Comparison of ENCODE assay signal across 15 mouse cellular contexts in genomic region chr8:10994390-10994954, GRCm38 (mm10). TPM values are rescaled to one million over a fixed set of nuclear protein-coding genes. Genes with fewer than 3 reads are reported as not detected.
A peak's percentile ranks its signal among the peaks of the same experiment; 100 is the strongest.
DNase-seq lines count a peak whose midpoint lies in the region; ATAC-seq and TF ChIP-seq lines count a peak whose summit lies in the region.
"Had no signal": no experiment of that assay in that cellular context is flagged by ENCODE, and none has a peak within 500 bp of the region (broad histone marks: within the 10 kb centered on the region; RNA-seq: fewer than 3 reads in every experiment).

No protein-coding gene starts in this region.

- ATAC-seq in liver, embryonic 11.5 days (replicated peaks; ENCODE audit: low FRiP score) = no peak
- ATAC-seq in embryonic facial prominence, embryonic 14.5 days (ENCODE audit: low read depth) = no peak
- no peak for ATAC-seq in midbrain, embryonic 14.5 days (ENCODE audit: low FRiP score, low TSS enrichment)
- ATAC-seq: forebrain, embryonic 15.5 days had no signal

- no peak overlapping the region for H3K4me3 ChIP-seq in liver, embryonic 11.5 days (ENCODE audit: low read depth, low read length)
- H3K4me3 ChIP-seq in E14TG2a.4 (replicated peaks; ENCODE audit: low read length) (0 out of 2 replicates have a peak overlapping the region, but pooled peaks have one; percentile 13), myocyte (peak overlapping the region; percentile 1)
- no peak overlapping the region for H3K4me3 ChIP-seq in embryonic facial prominence, embryonic 14.5 days (ENCODE audit: low read depth, low read length)
- no peak overlapping the region for H3K4me3 ChIP-seq in midbrain, embryonic 14.5 days (replicated peaks; ENCODE audit: low read depth, low read length)
- H3K4me3 ChIP-seq: forebrain, embryonic 15.5 days; hindbrain, embryonic 10.5 days; neural tube, embryonic 13.5 days had no signal

- H3ac ChIP-seq in myocyte (ENCODE audit: control insufficient read depth, insufficient read length) = no peak overlapping the region

- H3K36me3 ChIP-seq in liver, embryonic 11.5 days (ENCODE audit: control insufficient read depth, insufficient read depth, low read length) = peaks cover 23% of the 10 kb centered on the region
- H3K36me3 ChIP-seq in E14TG2a.4 (ENCODE audit: insufficient read depth, low read length) = peaks cover 10% of the 10 kb centered on the region; the same call in 1 of the 2 replicates
- H3K36me3 ChIP-seq in embryonic facial prominence, embryonic 14.5 days (ENCODE audit: control insufficient read depth, insufficient read depth, low read length) = peaks cover 6% of the 10 kb centered on the region; the same call in 1 of the 2 replicates
- no peaks in the 10 kb centered on the region for H3K36me3 ChIP-seq in myocyte (ENCODE audit: control insufficient read depth, insufficient read depth)
- H3K36me3 ChIP-seq in midbrain, embryonic 14.5 days (ENCODE audit: control insufficient read depth, insufficient read depth, low read length) = no peaks in the 10 kb centered on the region

- H3K27me3 ChIP-seq in liver, embryonic 11.5 days (replicated peaks; ENCODE audit: control insufficient read depth, insufficient read depth, low read length) = no peaks in the 10 kb centered on the region
- H3K27me3 ChIP-seq in E14TG2a.4 (ENCODE audit: insufficient read depth, low read length) (no peaks in the 10 kb centered on the region), myocyte (ENCODE audit: control insufficient read depth, insufficient read depth, insufficient read length) (no peaks in the 10 kb centered on the region)
- no peaks in the 10 kb centered on the region for H3K27me3 ChIP-seq in embryonic facial prominence, embryonic 14.5 days (replicated peaks; ENCODE audit: control insufficient read depth, insufficient read depth, low read length)
- H3K27me3 ChIP-seq in midbrain, embryonic 14.5 days (ENCODE audit: control insufficient read depth, insufficient read depth, low read length) = no peaks in the 10 kb centered on the region
- H3K27me3 ChIP-seq: forebrain, embryonic 15.5 days; neural tube, embryonic 13.5 days had no signal

- no peak overlapping the region for H3K27ac ChIP-seq in liver, embryonic 11.5 days (ENCODE audit: low read depth, low read length)
- no peak overlapping the region for H3K27ac ChIP-seq in embryonic facial prominence, embryonic 14.5 days (replicated peaks; ENCODE audit: low read depth, low read length)
- no peak overlapping the region for H3K27ac ChIP-seq in midbrain, embryonic 14.5 days (replicated peaks; ENCODE audit: low read depth, low read length)
- H3K27ac ChIP-seq: forebrain, embryonic 15.5 days; hindbrain, embryonic 10.5 days; neural tube, embryonic 13.5 days had no signal

- H3K9me3 ChIP-seq in liver, embryonic 11.5 days (ENCODE audit: control insufficient read depth, low read length) = no peaks in the 10 kb centered on the region
- no peaks in the 10 kb centered on the region for H3K9me3 ChIP-seq in E14TG2a.4 (ENCODE audit: low read length)
- H3K9me3 ChIP-seq in embryonic facial prominence, embryonic 14.5 days (ENCODE audit: control insufficient read depth, low read length) = no peaks in the 10 kb centered on the region
- H3K9me3 ChIP-seq in midbrain, embryonic 14.5 days (ENCODE audit: control insufficient read depth, low read length) = no peaks in the 10 kb centered on the region
- H3K9me3 ChIP-seq: forebrain, embryonic 15.5 days; neural tube, embryonic 13.5 days had no signal

- H3K4me1 ChIP-seq in liver, embryonic 11.5 days (replicated peaks; ENCODE audit: control insufficient read depth, insufficient read depth, low read length) = peaks cover 76% of the 10 kb centered on the region
- peaks cover 60% of the 10 kb centered on the region for H3K4me1 ChIP-seq in E14TG2a.4 (replicated peaks; ENCODE audit: low read depth, low read length)
- peaks cover 18% of the 10 kb centered on the region for H3K4me1 ChIP-seq in embryonic facial prominence, embryonic 14.5 days (ENCODE audit: control insufficient read depth, insufficient read depth, low read length)
- H3K4me1 ChIP-seq in midbrain, embryonic 14.5 days (ENCODE audit: control insufficient read depth, insufficient read depth, low read length) = peaks cover 32% of the 10 kb centered on the region

- no peak for TF ChIP-seq CTCF in E14TG2a.4 (conservative IDR thresholded peaks at IDR 0.05; ENCODE audit: low read length)

- H3K9ac ChIP-seq in liver, embryonic 11.5 days (ENCODE audit: low read depth, low read length) = no peak overlapping the region
- H3K9ac ChIP-seq in embryonic facial prominence, embryonic 14.5 days (ENCODE audit: low read depth, low read length) = no peak overlapping the region
- no peak overlapping the region for H3K9ac ChIP-seq in midbrain, embryonic 14.5 days (replicated peaks; ENCODE audit: low read length)
- H3K9ac ChIP-seq: forebrain, embryonic 15.5 days; neural tube, embryonic 13.5 days had no signal

- no peak for TF ChIP-seq POLR2A in myocyte (IDR thresholded peaks at IDR 0.05; ENCODE audit: insufficient read length, low read depth)

- H3K4me2 ChIP-seq in liver, embryonic 11.5 days = 0 out of 2 replicates have a peak overlapping the region, but pooled peaks have one; percentile 4
- no peak overlapping the region for H3K4me2 ChIP-seq in embryonic facial prominence, embryonic 14.5 days (ENCODE audit: low read depth, low read length)
- H3K4me2 ChIP-seq in myocyte (ENCODE audit: low read depth) = peak overlapping the region; percentile 59
- H3K4me2 ChIP-seq in midbrain, embryonic 14.5 days (ENCODE audit: low read length) = no peak overlapping the region
- H3K4me2 ChIP-seq: forebrain, embryonic 15.5 days; neural tube, embryonic 13.5 days had no signal

- no peaks in the 10 kb centered on the region for H3K79me2 ChIP-seq in myocyte (ENCODE audit: control insufficient read depth, insufficient read depth)

- 85% methylated on average over 6 of the region's 6 CpGs for WGBS in liver, embryonic 11.5 days
- WGBS in embryonic facial prominence, embryonic 14.5 days = 77% methylated on average over 6 of the region's 6 CpGs
- 95% methylated on average over 6 of the region's 6 CpGs for WGBS in midbrain, embryonic 14.5 days

- DNase-seq in liver, embryonic 11.5 days (ENCODE audit: low spot score) = no peak
- no peak for DNase-seq in liver
- DNase-seq in embryonic facial prominence, embryonic 14.5 days (ENCODE audit: low spot score) = peak; percentile 34
- no peak for DNase-seq in testis, postnatal 14 days (ENCODE audit: low spot score)
- no peak for DNase-seq in kidney, postnatal 4 days
- DNase-seq in midbrain, embryonic 14.5 days = no peak
- DNase-seq: adrenal gland, adult 2 months; cerebellum, adult 18-20 months; right cerebral cortex, postnatal 4 days; thymus, postnatal 14 days had no signal

TF ChIP-seq in myocyte, 11 proteins besides CTCF, POLR2A, EP300 and RAD21:
- TF ChIP-seq MYOD1 (IDR thresholded peaks at IDR 0.05; ENCODE audit: control insufficient read depth in 1 of 3, insufficient read length in 2 of 3, low read depth in 2 of 3) = peak in 2 of 3 experiments; percentile 67 to 82
- no peak for TF ChIP-seq E2F4 (IDR thresholded peaks at IDR 0.05; ENCODE audit: insufficient read depth)

RNA-seq across cellular contexts. Expression of gene Irs2, which starts 13.8 kb away (rescaled TPM):
- polyA plus RNA-seq in liver, embryonic 11.5 days (2014; fragmentation: Nextera tagmentation; extraction: Ambion mirVana) = 8.3 and 8.9 TPM in 2 replicates
- 5.4 and 5.9 TPM in 2 replicates for polyA plus RNA-seq in embryonic facial prominence, embryonic 14.5 days (2014; fragmentation: Nextera tagmentation; extraction: Ambion mirVana)
- polyA plus RNA-seq in myocyte (2012; fragmentation: generic; extraction: Trizol) = 2.0 TPM
- 5.2 and 5.4 TPM in 2 replicates for polyA plus RNA-seq in midbrain, embryonic 14.5 days (2014; fragmentation: Nextera tagmentation; extraction: Ambion mirVana)

Comparison
In these comparisons a context has a peak if more than half of its experiments do, and no peak if none do; other contexts are left out.
1. H3K4me2 ChIP-seq: peak in liver, embryonic 11.5 days (single experiment) and myocyte (single experiment); none in embryonic facial prominence, embryonic 14.5 days (single experiment) and midbrain, embryonic 14.5 days (single experiment).
2. H3K4me3 ChIP-seq: peak in E14TG2a.4 (single experiment) and myocyte (single experiment); none in liver, embryonic 11.5 days (single experiment), embryonic facial prominence, embryonic 14.5 days (single experiment) and midbrain, embryonic 14.5 days (single experiment).